Mouse (Mus musculus) spleen, postnatal 4 days (tissue): Measurements from ENCODE around the gene Pnpla8.
"Not testable (repeated sequence)": the region's sequence is repeated elsewhere in the genome, so short reads cannot be mapped to it uniquely, and the experiment has no call there.

Source experiments
- DNase-seq, 2 experiments: peaks; one replicate each; pipeline ENCODE4 v3.0.0; 2022; ENCODE audit warnings: low spot score in 2 of 2

The Pnpla8 gene

DNA sequence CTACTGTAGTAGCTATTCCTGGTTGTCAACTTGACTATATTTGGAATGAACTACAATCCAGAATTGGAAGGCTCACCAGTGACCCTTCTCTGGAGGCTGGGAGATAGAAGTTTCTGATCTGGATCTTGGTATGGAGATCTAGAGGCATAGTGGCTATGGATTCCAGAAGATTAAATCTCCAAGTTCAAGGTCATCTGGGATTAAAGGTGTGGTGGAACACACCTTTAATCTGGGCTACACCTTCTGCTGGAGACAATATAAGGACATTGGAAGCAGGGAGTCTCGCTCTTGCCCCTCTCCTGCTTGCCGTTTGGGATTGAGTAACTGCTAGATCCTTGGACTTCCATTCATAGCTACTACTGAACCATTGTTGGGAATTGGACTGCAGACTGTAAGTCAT, at the start of gene Pnpla8:
Gene Pnpla8, plus strand, starts transcription at position 301 of the 400 bp plus-strand sequence.
- DNase-seq, result not testable (repeated sequence)

DNA sequence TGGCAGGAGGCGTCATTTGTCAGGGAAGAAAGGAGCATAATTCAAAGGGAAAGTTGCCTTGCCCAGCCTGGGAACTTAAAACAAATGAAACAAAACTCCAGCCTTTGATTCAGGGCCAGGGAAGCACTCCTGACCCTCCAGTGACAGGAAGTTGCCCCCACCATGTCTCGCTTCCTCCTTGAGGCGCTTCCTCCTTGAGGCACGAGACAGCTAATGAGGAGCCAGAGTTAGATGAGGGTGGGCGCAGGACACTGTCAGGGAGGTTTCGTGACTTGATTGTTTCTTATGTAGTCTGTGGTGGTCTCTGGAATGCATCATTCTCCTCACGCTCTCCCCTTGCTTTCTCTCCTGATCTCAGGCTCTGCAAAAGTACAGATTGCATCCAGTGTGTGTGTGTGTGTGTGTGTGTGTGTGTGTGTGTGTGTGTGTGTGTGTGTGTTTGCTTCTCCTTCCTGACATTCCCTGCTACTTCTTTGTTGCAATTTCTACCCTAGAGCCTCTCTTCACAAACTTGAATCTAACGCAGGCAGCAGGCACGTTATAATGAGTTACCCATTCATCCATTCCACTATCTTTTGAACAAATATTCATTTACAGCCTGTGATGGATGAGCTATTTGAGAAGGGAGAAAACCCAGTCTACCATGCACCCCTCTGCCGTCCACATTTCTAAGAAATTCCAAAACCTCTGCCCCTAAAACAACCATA, 44.7 kb upstream of the Pnpla8 start:
- DNase-seq, result no peak

DNA sequence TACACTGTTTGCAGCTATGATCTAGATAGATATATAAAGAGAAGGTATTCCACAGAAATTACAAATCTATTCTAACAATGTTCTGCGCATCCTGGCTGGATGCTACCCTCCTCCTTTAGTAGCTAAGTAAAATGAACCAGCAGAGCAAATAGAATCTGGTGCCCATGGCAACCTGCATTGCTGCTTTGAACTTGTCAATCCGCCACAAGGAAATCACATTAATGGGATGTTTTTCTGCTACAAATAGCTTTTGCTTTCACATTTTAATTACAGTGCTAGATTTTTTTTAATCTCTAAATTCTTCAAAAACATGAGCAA, 44.2 kb upstream of the Pnpla8 start:
- DNase-seq, result no peak

DNA sequence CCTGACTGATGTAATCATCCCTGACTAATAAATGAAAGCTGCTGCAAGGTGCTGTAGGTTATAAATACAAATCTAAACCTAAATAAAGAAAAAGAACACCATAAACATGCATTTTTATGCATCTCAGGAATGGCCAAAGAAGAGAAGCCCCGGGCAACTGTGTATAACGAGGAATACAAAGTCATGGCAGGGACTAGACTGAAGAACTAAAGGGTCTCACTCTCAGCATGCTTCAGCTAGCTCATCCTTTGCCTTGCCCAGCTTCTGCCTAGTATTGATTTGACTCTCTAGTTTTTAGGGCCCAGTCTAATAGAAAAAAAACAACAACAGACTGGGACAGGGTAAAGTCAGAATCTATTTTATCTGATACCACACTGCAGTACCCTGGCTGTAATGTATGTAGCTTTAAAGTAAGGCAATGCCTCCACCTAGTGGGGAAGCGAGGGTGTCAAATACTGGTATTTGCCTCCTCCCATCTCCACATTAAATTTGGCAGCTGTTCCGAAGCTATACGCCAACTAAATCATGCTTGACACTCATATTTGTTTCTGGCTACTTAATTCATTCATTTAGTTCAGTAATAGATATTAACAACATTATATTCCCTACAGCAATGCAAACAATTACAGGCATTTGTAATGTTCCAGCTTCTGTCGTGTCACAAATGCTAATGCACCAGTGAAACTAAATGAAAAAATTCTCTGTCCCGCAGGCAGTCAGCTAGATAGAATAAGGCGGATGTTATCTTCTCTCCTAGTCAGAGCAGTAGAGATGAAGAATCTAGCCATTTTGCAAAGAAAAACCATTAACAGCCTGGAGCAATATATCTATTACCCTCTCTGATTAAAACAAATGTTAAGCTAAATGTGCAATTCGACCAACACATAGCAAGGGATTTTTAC, 39.8 kb upstream of the Pnpla8 start:
- DNase-seq, result no peak

DNA sequence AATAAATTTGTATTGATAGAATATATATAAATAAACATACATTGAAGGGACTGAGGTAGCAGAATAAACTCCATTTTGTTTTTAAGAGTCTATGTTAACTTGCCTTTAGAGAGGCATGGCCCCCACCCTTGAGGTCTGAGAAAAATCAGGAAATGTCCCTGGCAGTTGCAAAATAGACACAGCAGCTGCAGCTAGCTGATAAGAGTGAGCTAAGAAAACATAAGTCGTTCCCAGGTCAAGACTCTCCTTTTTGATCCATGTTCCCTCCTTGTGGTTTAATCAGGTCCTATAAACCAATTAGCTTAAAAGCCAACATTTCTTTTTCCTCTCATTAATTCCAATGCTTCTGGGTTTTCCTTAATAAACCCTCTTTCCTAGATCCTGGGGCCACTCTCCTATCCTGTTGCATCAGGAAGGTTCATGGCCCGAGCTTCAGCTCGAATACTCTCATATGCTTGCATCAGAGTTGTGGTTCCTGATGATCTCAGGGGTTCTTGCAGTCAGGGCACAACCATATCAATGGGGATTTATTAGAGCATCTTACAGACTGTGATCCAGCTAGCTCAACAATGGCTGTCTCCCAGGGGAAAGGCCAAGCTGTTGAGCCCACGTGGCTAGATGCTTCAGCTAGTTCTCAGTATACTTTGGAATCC, 23.2 kb upstream of the Pnpla8 start:
- no peak for DNase-seq

- DNase-seq, result peak in 1 of 2 experiments; percentile 25
Observed at GRCm38 (mm10) chr12:44209141-44209823, 11.9 kb upstream of the Pnpla8 start.

GRCm38 (mm10) chr12:44209824-44210752, 11.1 kb upstream of the Pnpla8 start, which contains the start of gene Dnajb9:
Dnajb9 (minus strand) TSS chr12:44210326.
- peak; percentile 99 for DNase-seq

- DNase-seq, result no peak
Observed at GRCm38 (mm10) chr12:44211555-44211954, 9.6 kb upstream of the Pnpla8 start.

DNA sequence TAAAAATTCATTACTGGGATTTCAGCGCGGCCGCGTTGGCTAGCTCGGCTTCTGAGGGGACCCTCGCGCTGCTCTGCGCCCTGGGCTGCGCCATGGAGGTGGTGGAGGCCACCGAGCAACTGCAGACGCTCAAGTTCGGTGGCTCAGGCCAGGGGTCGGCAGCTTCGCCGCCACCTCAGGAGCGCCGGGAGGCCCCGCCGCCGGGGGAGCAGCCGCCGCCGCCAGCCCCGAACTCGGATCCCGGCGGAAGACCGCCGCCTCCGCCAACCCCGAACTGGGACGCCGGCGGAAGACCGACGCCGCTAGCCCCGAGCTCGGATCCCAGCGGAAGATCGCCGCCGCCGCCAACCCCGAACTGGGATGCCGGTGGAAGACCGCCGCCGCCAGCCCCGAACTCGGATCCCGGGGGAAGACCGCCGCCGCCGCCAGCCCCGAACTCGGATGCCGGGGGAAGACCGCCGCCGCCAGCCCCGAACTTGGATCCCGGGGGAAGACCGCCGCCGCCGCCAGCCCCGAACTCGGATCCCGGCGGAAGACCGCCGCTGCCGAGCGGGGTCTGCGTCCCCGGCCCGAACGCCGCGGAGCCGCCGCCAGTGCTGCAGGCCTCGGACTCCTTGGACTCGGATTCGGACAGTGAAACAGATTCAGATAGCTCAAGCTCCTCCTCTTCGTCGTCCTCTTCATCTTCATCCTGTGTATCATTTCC, 634 bp downstream of the Pnpla8 start:
- DNase-seq, result no peak

- DNase-seq, result no peak
Observed at GRCm38 (mm10) chr12:44223044-44223443, 1.9 kb downstream of the Pnpla8 start.

GRCm38 (mm10) chr12:44224650-44225049, 3.5 kb downstream of the Pnpla8 start:
- no peak for DNase-seq

GRCm38 (mm10) chr12:44241090-44241489, 19.9 kb downstream of the Pnpla8 start:
- peak; percentile 17 to 53 for DNase-seq

DNA sequence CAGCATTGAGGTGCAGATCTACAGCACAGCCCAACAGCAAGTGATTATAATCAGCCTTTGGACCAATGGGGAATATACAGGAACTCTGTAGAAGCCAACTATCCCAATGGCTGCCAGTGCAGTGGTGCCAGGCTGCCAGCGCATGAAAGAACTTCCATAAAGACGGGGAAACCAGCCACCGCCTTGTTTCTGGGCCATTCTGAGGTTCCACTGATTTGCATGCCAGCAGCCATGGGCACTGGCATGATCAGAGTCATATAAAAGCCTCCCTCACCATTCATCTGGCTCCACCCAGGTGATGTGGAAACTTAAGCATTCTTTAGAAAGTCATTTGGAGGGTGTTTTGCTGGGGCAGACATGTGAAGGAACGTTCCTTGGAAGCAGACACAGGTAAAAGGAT, 21.2 kb downstream of the Pnpla8 start:
- peak in 1 of 2 experiments; percentile 52 for DNase-seq

- no peak for DNase-seq
Observed at GRCm38 (mm10) chr12:44245739-44246138, 24.6 kb downstream of the Pnpla8 start.

- no peak for DNase-seq
Observed at GRCm38 (mm10) chr12:44248309-44248977, 27.3 kb downstream of the Pnpla8 start.

- no peak for DNase-seq
Observed at GRCm38 (mm10) chr12:44262612-44263011, 41.4 kb downstream of the Pnpla8 start.

GRCm38 (mm10) chr12:44265651-44266050, 44.5 kb downstream of the Pnpla8 start:
- DNase-seq, result no peak

DNA sequence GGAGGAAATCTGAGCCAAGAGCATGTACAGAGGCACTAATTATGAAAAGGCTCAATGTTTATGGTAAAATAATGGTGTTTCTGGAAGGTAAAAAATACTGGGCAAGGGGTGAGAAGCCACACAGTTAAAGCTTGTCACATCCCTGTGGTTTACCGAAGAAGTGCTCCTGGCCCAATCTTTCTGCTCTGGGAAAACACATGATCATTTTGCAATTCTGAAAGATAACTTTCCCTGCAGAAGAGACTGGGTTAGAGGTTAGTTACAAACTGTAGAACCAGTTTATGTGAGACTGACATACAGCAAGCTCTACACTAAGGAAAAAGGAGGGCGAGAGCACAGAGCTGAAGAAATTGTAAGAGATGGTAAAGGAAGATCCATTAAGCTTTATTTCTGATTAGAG, 46.0 kb downstream of the Pnpla8 start:
- no peak for DNase-seq

GRCm38 (mm10) chr12:44268728-44269302, 47.6 kb downstream of the Pnpla8 start:
- peak; percentile 99 to 100 for DNase-seq
